Mouse (Mus musculus): ENCODE results near the gene Cpsf4. TPM values are rescaled to one million over a fixed set of nuclear protein-coding genes. Genes with fewer than 3 reads are reported as not detected.
"Not testable (repeated sequence)": the region's sequence is repeated elsewhere in the genome, so short reads cannot be mapped to it uniquely, and the experiment has no call there.

Cpsf4 gene
- polyA plus RNA-seq, 1 experiment from 2014 or later = 44.1 TPM

GRCm38 (mm10) chr5:145219981-145220380 is 53.0 kb downstream of the Cpsf4 start:
- H3K4me2 ChIP-seq = no peak overlapping the region
- 90% methylated on average over 8 of the region's 8 CpGs for WGBS
- H3K4me1 ChIP-seq (replicated peaks; ENCODE audit: control insufficient read depth, insufficient read depth, low read length) = no peaks in the 10 kb centered on the region
- H3K27ac ChIP-seq (ENCODE audit: low read depth, low read length) = no peak overlapping the region
- H3K9me3 ChIP-seq (ENCODE audit: control insufficient read depth, low read length) = no peaks in the 10 kb centered on the region
- no peak overlapping the region for H3K4me3 ChIP-seq (ENCODE audit: low read depth, low read length)
- ATAC-seq (replicated peaks; ENCODE audit: low FRiP score) (no peak), DNase-seq (ENCODE audit: low spot score) (no peak)
- H3K27me3 ChIP-seq (replicated peaks; ENCODE audit: control insufficient read depth, insufficient read depth, low read length) = no peaks in the 10 kb centered on the region
- no peak overlapping the region for H3K9ac ChIP-seq (ENCODE audit: low read depth, low read length)
- peaks cover 23% of the 10 kb centered on the region for H3K36me3 ChIP-seq (ENCODE audit: control insufficient read depth, insufficient read depth, low read length)

- no peaks in the 10 kb centered on the region for H3K4me1 ChIP-seq (replicated peaks; ENCODE audit: control insufficient read depth, insufficient read depth, low read length)
- peaks cover 23% of the 10 kb centered on the region for H3K36me3 ChIP-seq (ENCODE audit: control insufficient read depth, insufficient read depth, low read length)
- H3K9ac ChIP-seq (ENCODE audit: low read depth, low read length) = no peak overlapping the region
- no peaks in the 10 kb centered on the region for H3K27me3 ChIP-seq (replicated peaks; ENCODE audit: control insufficient read depth, insufficient read depth, low read length)
- no peaks in the 10 kb centered on the region for H3K9me3 ChIP-seq (ENCODE audit: control insufficient read depth, low read length)
- ATAC-seq (replicated peaks; ENCODE audit: low FRiP score) (0 out of 2 replicates have a peak, but pooled peaks have one; percentile 19), DNase-seq (ENCODE audit: low spot score) (no peak)
- WGBS = 81% methylated on average over 5 of the region's 5 CpGs
- no peak overlapping the region for H3K4me2 ChIP-seq
- no peak overlapping the region for H3K27ac ChIP-seq (ENCODE audit: low read depth, low read length)
- H3K4me3 ChIP-seq (ENCODE audit: low read depth, low read length) = no peak overlapping the region
These were observed 55.8 kb downstream of the Cpsf4 start for GRCm38 (mm10) chr5:145222840-145223239.

GRCm38 (mm10) chr5:145223395-145223794 is 56.4 kb downstream of the Cpsf4 start:
- Histone ChIP-seq H3K27me3 (replicated peaks; ENCODE audit: control insufficient read depth, insufficient read depth, low read length) (no peaks in the 10 kb centered on the region), H3K36me3 (ENCODE audit: control insufficient read depth, insufficient read depth, low read length) (peaks cover 21% of the 10 kb centered on the region), H3K4me2 (no peak overlapping the region), H3K9ac (ENCODE audit: low read depth, low read length) (no peak overlapping the region), H3K4me1 (replicated peaks; ENCODE audit: control insufficient read depth, insufficient read depth, low read length) (no peaks in the 10 kb centered on the region), H3K9me3 (ENCODE audit: control insufficient read depth, low read length) (no peaks in the 10 kb centered on the region), H3K27ac (ENCODE audit: low read depth, low read length) (no peak overlapping the region), H3K4me3 (ENCODE audit: low read depth, low read length) (no peak overlapping the region)
- ATAC-seq (replicated peaks; ENCODE audit: low FRiP score) (no peak), DNase-seq (ENCODE audit: low spot score) (no peak)
- WGBS = 79% methylated on average over 12 of the region's 12 CpGs

DNA sequence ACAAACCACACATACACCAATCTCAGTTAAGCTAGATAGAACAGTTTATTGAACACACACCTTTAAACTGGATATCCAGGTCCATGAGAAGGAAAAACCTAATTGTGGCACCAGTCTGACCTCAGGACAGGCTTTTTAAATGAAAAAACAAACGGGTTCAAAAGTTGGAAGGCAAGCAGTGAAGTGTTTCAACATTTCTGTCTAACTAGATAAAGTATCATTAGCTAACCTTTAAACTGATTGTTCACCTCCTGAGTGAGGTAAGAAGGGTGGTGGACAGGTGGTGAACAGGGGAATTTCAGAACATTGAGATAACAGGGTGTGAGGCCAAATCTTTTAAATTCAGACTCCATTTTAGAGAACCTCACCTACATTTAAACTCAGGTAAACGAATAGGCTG is 59.4 kb downstream of the Cpsf4 start:
- no peaks in the 10 kb centered on the region for H3K9me3 ChIP-seq (ENCODE audit: control insufficient read depth, low read length)
- H3K36me3 ChIP-seq (ENCODE audit: control insufficient read depth, insufficient read depth, low read length) = 0 out of 2 replicates have a peak, but pooled peaks cover 5% of the 10 kb centered on the region
- no peak overlapping the region for H3K4me2 ChIP-seq
- no peak overlapping the region for H3K9ac ChIP-seq (ENCODE audit: low read depth, low read length)
- no peak for DNase-seq (ENCODE audit: low spot score)
- H3K27me3 ChIP-seq (replicated peaks; ENCODE audit: control insufficient read depth, insufficient read depth, low read length) = no peaks in the 10 kb centered on the region
- no peak for ATAC-seq (replicated peaks; ENCODE audit: low FRiP score)
- no peaks in the 10 kb centered on the region for H3K4me1 ChIP-seq (replicated peaks; ENCODE audit: control insufficient read depth, insufficient read depth, low read length)
- 56% methylated on average over 2 of the region's 2 CpGs for WGBS
- no peak overlapping the region for H3K27ac ChIP-seq (ENCODE audit: low read depth, low read length)
- H3K4me3 ChIP-seq (ENCODE audit: low read depth, low read length) = no peak overlapping the region

DNA sequence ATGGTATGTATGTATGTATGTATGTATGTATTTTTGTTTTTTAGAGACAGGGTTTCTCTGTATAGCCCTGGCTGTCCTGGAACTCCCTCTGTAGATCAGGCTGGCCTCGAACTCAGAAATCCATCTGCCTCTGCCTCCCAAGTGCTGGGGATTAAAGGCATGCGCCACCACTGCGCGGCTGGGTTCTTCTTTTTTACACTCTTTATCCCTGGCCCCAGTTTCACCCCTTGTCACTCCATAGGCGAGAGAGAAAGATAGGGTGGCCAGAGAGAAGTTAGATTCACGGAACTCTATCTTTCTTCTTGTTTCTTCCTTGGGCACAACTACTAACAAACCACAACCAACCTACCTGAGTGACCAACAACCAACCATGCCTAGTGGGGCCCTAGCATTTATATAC is 62.3 kb downstream of the Cpsf4 start:
- ATAC-seq (replicated peaks; ENCODE audit: low FRiP score); H3K27me3 ChIP-seq (replicated peaks; ENCODE audit: control insufficient read depth, insufficient read depth, low read length): not testable (repeated sequence)
- WGBS = 76% methylated on average over 6 of the region's 6 CpGs

DNA sequence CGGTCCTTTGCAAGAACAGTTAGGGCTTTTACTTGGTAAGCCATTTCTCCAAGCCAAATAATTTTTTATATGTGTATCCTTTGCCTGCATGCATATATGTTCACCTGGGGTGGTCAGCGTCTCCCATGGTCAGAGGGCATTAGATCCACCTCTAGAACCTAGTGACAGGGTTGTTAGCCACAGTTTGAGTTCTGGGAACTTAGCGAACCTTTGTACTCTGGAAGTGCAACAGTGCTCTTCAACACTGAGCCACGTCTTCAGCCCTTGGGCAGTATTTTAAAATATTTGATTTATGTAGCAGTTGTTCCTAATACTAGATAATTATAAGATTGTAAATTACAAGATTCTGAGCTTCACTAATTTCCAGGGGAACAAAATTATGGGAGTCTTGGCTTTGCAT is 63.6 kb downstream of the Cpsf4 start:
- ATAC-seq (replicated peaks; ENCODE audit: low FRiP score) = no peak
- H3K36me3 ChIP-seq (ENCODE audit: control insufficient read depth, insufficient read depth, low read length) = peaks cover 7% of the 10 kb centered on the region
- DNase-seq (ENCODE audit: low spot score) = no peak
- H3K9me3 ChIP-seq (ENCODE audit: control insufficient read depth, low read length) = no peaks in the 10 kb centered on the region
- no peak overlapping the region for H3K9ac ChIP-seq (ENCODE audit: low read depth, low read length)
- WGBS = 86% methylated on average over 4 of the region's 4 CpGs
- no peaks in the 10 kb centered on the region for H3K27me3 ChIP-seq (replicated peaks; ENCODE audit: control insufficient read depth, insufficient read depth, low read length)
- H3K4me3 ChIP-seq (ENCODE audit: low read depth, low read length) = no peak overlapping the region; the same call in 1 of the 2 replicates
- H3K4me1 ChIP-seq (replicated peaks; ENCODE audit: control insufficient read depth, insufficient read depth, low read length) = 0 out of 2 replicates have a peak, but pooled peaks cover 5% of the 10 kb centered on the region
- H3K27ac ChIP-seq (ENCODE audit: low read depth, low read length) = no peak overlapping the region
- peak overlapping the region; percentile 79 for H3K4me2 ChIP-seq

More for the DNA sequence above, 62.3 kb downstream of the Cpsf4 start:
- not testable (repeated sequence) for H3K4me2 ChIP-seq; H3K9ac ChIP-seq (ENCODE audit: low read depth, low read length); H3K27ac ChIP-seq (ENCODE audit: low read depth, low read length); H3K4me1 ChIP-seq (replicated peaks; ENCODE audit: control insufficient read depth, insufficient read depth, low read length); H3K36me3 ChIP-seq (ENCODE audit: control insufficient read depth, insufficient read depth, low read length); H3K9me3 ChIP-seq (ENCODE audit: control insufficient read depth, low read length); DNase-seq (ENCODE audit: low spot score); H3K4me3 ChIP-seq (ENCODE audit: low read depth, low read length)

DNA sequence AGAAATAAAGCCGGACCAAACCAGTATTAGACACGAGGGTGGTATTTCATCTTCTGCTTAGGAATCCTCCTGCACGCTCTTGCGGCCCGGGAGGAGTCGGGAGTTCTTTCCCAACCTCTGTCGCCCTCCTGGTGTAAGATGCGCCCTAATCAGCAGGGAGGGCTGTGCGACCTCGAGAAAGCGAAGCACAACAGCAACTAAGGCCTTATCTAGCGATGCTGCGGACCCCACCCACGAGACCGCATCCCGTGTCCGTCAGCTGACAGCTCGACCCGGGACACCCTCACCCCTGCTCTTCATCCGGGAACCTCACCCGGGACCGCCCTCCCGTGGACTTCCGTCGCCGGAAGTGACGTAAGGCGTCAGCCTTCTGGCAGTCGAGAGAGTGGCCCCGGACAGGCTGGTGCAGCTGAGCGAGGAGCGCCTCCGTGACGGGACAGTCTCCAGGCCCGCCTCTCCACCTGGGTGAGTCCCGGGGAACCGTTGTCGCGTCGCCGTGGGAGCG is 64.4 kb downstream of the Cpsf4 start, which contains the start of gene Zfp655:
Gene Zfp655 (plus strand): TSS at position 349 of the 505 bp plus-strand sequence.
- Histone ChIP-seq H3K9ac (ENCODE audit: low read depth, low read length) (peak within 1 kb of the TSS; percentile 96), H3K4me1 (replicated peaks; ENCODE audit: control insufficient read depth, insufficient read depth, low read length) (0 out of 2 replicates have a peak, but pooled peaks cover 5% of the 10 kb centered on the region), H3K4me2 (peak within 1 kb of the TSS; percentile 79), H3K27me3 (replicated peaks; ENCODE audit: control insufficient read depth, insufficient read depth, low read length) (no peaks in the 10 kb centered on the region), H3K36me3 (ENCODE audit: control insufficient read depth, insufficient read depth, low read length) (peaks cover 10% of the 10 kb centered on the region), H3K4me3 (ENCODE audit: low read depth, low read length) (peak within 1 kb of the TSS; percentile 95), H3K27ac (ENCODE audit: low read depth, low read length) (peak within 1 kb of the TSS; percentile 79), H3K9me3 (ENCODE audit: control insufficient read depth, low read length) (no peaks in the 10 kb centered on the region)
- under 1% methylated on average over 41 of the region's 42 CpGs for WGBS
- peak; percentile 98 for ATAC-seq (replicated peaks; ENCODE audit: low FRiP score)
- DNase-seq (ENCODE audit: low spot score) = peak; percentile 96

Other genes starting within 250 kb of the Cpsf4 start
- gene Smurf1, start 201.4 kb upstream of the Cpsf4 start, polyA plus RNA-seq (2014; fragmentation: Nextera tagmentation; extraction: Ambion mirVana) = 8.6 and 9.2 TPM in 2 replicates
- not detected in 2 replicates for gene Gm4871, start 134.5 kb upstream of the Cpsf4 start, polyA plus RNA-seq (2014; fragmentation: Nextera tagmentation; extraction: Ambion mirVana)
- not detected in 2 replicates for gene 1700018F24Rik, start 124.2 kb upstream of the Cpsf4 start, polyA plus RNA-seq (2014; fragmentation: Nextera tagmentation; extraction: Ambion mirVana)
- 114 TPM in 2 replicates for gene Arpc1a, start 83.4 kb upstream of the Cpsf4 start, polyA plus RNA-seq (2014; fragmentation: Nextera tagmentation; extraction: Ambion mirVana)
- 0.06 and 0.27 TPM in 2 replicates for gene Kpna7, start 83.2 kb upstream of the Cpsf4 start, polyA plus RNA-seq (2014; fragmentation: Nextera tagmentation; extraction: Ambion mirVana)
- gene Arpc1b, start 53.0 kb upstream of the Cpsf4 start, polyA plus RNA-seq (2014; fragmentation: Nextera tagmentation; extraction: Ambion mirVana) = 190 and 209 TPM in 2 replicates
- gene Pdap1, start 27.0 kb upstream of the Cpsf4 start, polyA plus RNA-seq (2014; fragmentation: Nextera tagmentation; extraction: Ambion mirVana) = 104 and 122 TPM in 2 replicates
- gene Bud31, start 26.9 kb upstream of the Cpsf4 start, polyA plus RNA-seq (2014; fragmentation: Nextera tagmentation; extraction: Ambion mirVana) = 233 and 243 TPM in 2 replicates
- gene Ptcd1, start 105 bp upstream of the Cpsf4 start, polyA plus RNA-seq (2014; fragmentation: Nextera tagmentation; extraction: Ambion mirVana) = 15.7 and 17.6 TPM in 2 replicates
- 528 and 573 TPM in 2 replicates for gene Atp5j2, start 24.8 kb downstream of the Cpsf4 start, polyA plus RNA-seq (2014; fragmentation: Nextera tagmentation; extraction: Ambion mirVana)
- gene Zkscan14, start 34.7 kb downstream of the Cpsf4 start, polyA plus RNA-seq (2014; fragmentation: Nextera tagmentation; extraction: Ambion mirVana) = 5.9 and 7.3 TPM in 2 replicates
- 10.3 TPM in 2 replicates for gene Zkscan5, start 37.3 kb downstream of the Cpsf4 start, polyA plus RNA-seq (2014; fragmentation: Nextera tagmentation; extraction: Ambion mirVana)
- 33.2 and 36.4 TPM in 2 replicates for gene Zfp655, start 64.5 kb downstream of the Cpsf4 start, polyA plus RNA-seq (2014; fragmentation: Nextera tagmentation; extraction: Ambion mirVana)
- 0.48 TPM in 2 replicates for gene Zscan25, start 113.3 kb downstream of the Cpsf4 start, polyA plus RNA-seq (2014; fragmentation: Nextera tagmentation; extraction: Ambion mirVana)
- not detected in 2 replicates for gene Cyp3a57, start 178.1 kb downstream of the Cpsf4 start, polyA plus RNA-seq (2014; fragmentation: Nextera tagmentation; extraction: Ambion mirVana)

All from liver, embryonic 11.5 days (tissue).